Mouse (Mus musculus): Measurements from ENCODE around the gene Stx11. TPM values are rescaled to one million over a fixed set of nuclear protein-coding genes. Genes with fewer than 3 reads are reported as not detected.

Gene Stx11
- polyA plus RNA-seq, 1 experiment from 2014 or later = 3.2 TPM

- no peak for ATAC-seq (replicated peaks; ENCODE audit: low FRiP score, low TSS enrichment, low read depth)
- no peaks in the 10 kb centered on the region for H3K4me1 ChIP-seq (replicated peaks; ENCODE audit: control insufficient read depth, insufficient read depth, low read length)
- H3K9me3 ChIP-seq (ENCODE audit: control insufficient read depth, low read length) = no peaks in the 10 kb centered on the region; the same call in 1 of the 2 replicates
- no peak overlapping the region for H3K4me3 ChIP-seq (ENCODE audit: low read depth, low read length)
- H3K27ac ChIP-seq (ENCODE audit: low read depth) = no peak overlapping the region
- H3K27me3 ChIP-seq (replicated peaks; ENCODE audit: control insufficient read depth, insufficient read depth, low read length) = no peaks in the 10 kb centered on the region
- no peaks in the 10 kb centered on the region for H3K36me3 ChIP-seq (ENCODE audit: control insufficient read depth, insufficient read depth, low read length)
- no peak for DNase-seq (ENCODE audit: low spot score)
- 87% methylated on average over 7 of the region's 7 CpGs for WGBS
- H3K4me2 ChIP-seq (ENCODE audit: low read length) = no peak overlapping the region
- H3K9ac ChIP-seq (ENCODE audit: low read length) = no peak overlapping the region
These were observed 34.8 kb downstream of the Stx11 start for GRCm38 (mm10) chr10:12929149-12929856.

- peaks cover 5% of the 10 kb centered on the region for H3K4me1 ChIP-seq (replicated peaks; ENCODE audit: control insufficient read depth, insufficient read depth, low read length)
- H3K9ac ChIP-seq (ENCODE audit: low read length) = no peak overlapping the region
- H3K4me2 ChIP-seq (ENCODE audit: low read length) = no peak overlapping the region
- ATAC-seq (replicated peaks; ENCODE audit: low FRiP score, low TSS enrichment, low read depth) (no peak), DNase-seq (ENCODE audit: low spot score) (no peak)
- no peak overlapping the region for H3K4me3 ChIP-seq (ENCODE audit: low read depth, low read length)
- H3K27me3 ChIP-seq (replicated peaks; ENCODE audit: control insufficient read depth, insufficient read depth, low read length) = no peaks in the 10 kb centered on the region
- no peak overlapping the region for H3K27ac ChIP-seq (ENCODE audit: low read depth)
- WGBS = 69% methylated on average over 6 of the region's 6 CpGs
- no peaks in the 10 kb centered on the region for H3K36me3 ChIP-seq (ENCODE audit: control insufficient read depth, insufficient read depth, low read length)
- no peaks in the 10 kb centered on the region; the same call in 1 of the 2 replicates for H3K9me3 ChIP-seq (ENCODE audit: control insufficient read depth, low read length)
These were observed 35.9 kb downstream of the Stx11 start for GRCm38 (mm10) chr10:12928193-12928592.

GRCm38 (mm10) chr10:12922574-12923353 lies 41.3 kb downstream of the Stx11 start:
- WGBS = under 1% methylated on average over 55 of the region's 55 CpGs
- Histone ChIP-seq H3K4me1 (replicated peaks; ENCODE audit: control insufficient read depth, insufficient read depth, low read length) (peaks cover 7% of the 10 kb centered on the region), H3K27me3 (replicated peaks; ENCODE audit: control insufficient read depth, insufficient read depth, low read length) (no peaks in the 10 kb centered on the region), H3K27ac (ENCODE audit: low read depth) (peak overlapping the region; percentile 85), H3K4me2 (ENCODE audit: low read length) (peak overlapping the region; percentile 61), H3K9me3 (ENCODE audit: control insufficient read depth, low read length) (no peaks in the 10 kb centered on the region), H3K4me3 (ENCODE audit: low read depth, low read length) (peak overlapping the region; percentile 57), H3K36me3 (ENCODE audit: control insufficient read depth, insufficient read depth, low read length) (no peaks in the 10 kb centered on the region), H3K9ac (ENCODE audit: low read length) (peak overlapping the region; percentile 61)
- DNase-seq (ENCODE audit: low spot score) (peak; percentile 100), ATAC-seq (replicated peaks; ENCODE audit: low FRiP score, low TSS enrichment, low read depth) (peak; percentile 93)

GRCm38 (mm10) chr10:12922077-12922573 lies 42.0 kb downstream of the Stx11 start:
- peaks cover 7% of the 10 kb centered on the region for H3K4me1 ChIP-seq (replicated peaks; ENCODE audit: control insufficient read depth, insufficient read depth, low read length)
- peak overlapping the region; percentile 61 for H3K4me2 ChIP-seq (ENCODE audit: low read length)
- no peaks in the 10 kb centered on the region for H3K9me3 ChIP-seq (ENCODE audit: control insufficient read depth, low read length)
- H3K4me3 ChIP-seq (ENCODE audit: low read depth, low read length) = peak overlapping the region; percentile 57
- ATAC-seq (replicated peaks; ENCODE audit: low FRiP score, low TSS enrichment, low read depth) = peak; percentile 74
- no peak overlapping the region for H3K27ac ChIP-seq (ENCODE audit: low read depth)
- 2% methylated on average over 13 of the region's 13 CpGs for WGBS
- H3K9ac ChIP-seq (ENCODE audit: low read length) = peak overlapping the region; percentile 36; the same call in 1 of the 2 replicates
- H3K27me3 ChIP-seq (replicated peaks; ENCODE audit: control insufficient read depth, insufficient read depth, low read length) = no peaks in the 10 kb centered on the region
- DNase-seq (ENCODE audit: low spot score) = no peak
- H3K36me3 ChIP-seq (ENCODE audit: control insufficient read depth, insufficient read depth, low read length) = no peaks in the 10 kb centered on the region

GRCm38 (mm10) chr10:12921551-12922040 lies 42.5 kb downstream of the Stx11 start:
- H3K4me1 ChIP-seq (replicated peaks; ENCODE audit: control insufficient read depth, insufficient read depth, low read length) = peaks cover 7% of the 10 kb centered on the region
- DNase-seq (ENCODE audit: low spot score) (peak; percentile 55), ATAC-seq (replicated peaks; ENCODE audit: low FRiP score, low TSS enrichment, low read depth) (no peak)
- 49% methylated on average over 11 of the region's 11 CpGs for WGBS
- H3K4me3 ChIP-seq (ENCODE audit: low read depth, low read length) = peak overlapping the region; percentile 57
- H3K4me2 ChIP-seq (ENCODE audit: low read length) = peak overlapping the region; percentile 61
- H3K36me3 ChIP-seq (ENCODE audit: control insufficient read depth, insufficient read depth, low read length) = no peaks in the 10 kb centered on the region
- no peak overlapping the region for H3K9ac ChIP-seq (ENCODE audit: low read length)
- H3K9me3 ChIP-seq (ENCODE audit: control insufficient read depth, low read length) = no peaks in the 10 kb centered on the region
- no peaks in the 10 kb centered on the region for H3K27me3 ChIP-seq (replicated peaks; ENCODE audit: control insufficient read depth, insufficient read depth, low read length)
- H3K27ac ChIP-seq (ENCODE audit: low read depth) = no peak overlapping the region

GRCm38 (mm10) chr10:12919287-12919686 lies 44.8 kb downstream of the Stx11 start:
- DNase-seq (ENCODE audit: low spot score) = peak; percentile 49
- 44% methylated on average over 5 of the region's 5 CpGs for WGBS

GRCm38 (mm10) chr10:12917626-12918025 lies 46.5 kb downstream of the Stx11 start:
- Histone ChIP-seq H3K36me3 (ENCODE audit: control insufficient read depth, insufficient read depth, low read length) (no peaks in the 10 kb centered on the region), H3K27me3 (replicated peaks; ENCODE audit: control insufficient read depth, insufficient read depth, low read length) (no peaks in the 10 kb centered on the region), H3K4me1 (replicated peaks; ENCODE audit: control insufficient read depth, insufficient read depth, low read length) (no peaks in the 10 kb centered on the region), H3K9ac (ENCODE audit: low read length) (no peak overlapping the region), H3K4me2 (ENCODE audit: low read length) (no peak overlapping the region), H3K9me3 (ENCODE audit: control insufficient read depth, low read length) (no peaks in the 10 kb centered on the region), H3K27ac (ENCODE audit: low read depth) (no peak overlapping the region), H3K4me3 (ENCODE audit: low read depth, low read length) (no peak overlapping the region)
- ATAC-seq (replicated peaks; ENCODE audit: low FRiP score, low TSS enrichment, low read depth) (no peak), DNase-seq (ENCODE audit: low spot score) (no peak)
- 70% methylated on average over 1 of the region's 1 CpGs for WGBS

More at GRCm38 (mm10) chr10:12919287-12919686, 44.8 kb downstream of the Stx11 start:
- Histone ChIP-seq H3K9ac (ENCODE audit: low read length) (no peak overlapping the region), H3K27ac (ENCODE audit: low read depth) (no peak overlapping the region), H3K36me3 (ENCODE audit: control insufficient read depth, insufficient read depth, low read length) (no peaks in the 10 kb centered on the region), H3K27me3 (replicated peaks; ENCODE audit: control insufficient read depth, insufficient read depth, low read length) (no peaks in the 10 kb centered on the region), H3K4me3 (ENCODE audit: low read depth, low read length) (no peak overlapping the region), H3K4me1 (replicated peaks; ENCODE audit: control insufficient read depth, insufficient read depth, low read length) (peaks cover 7% of the 10 kb centered on the region), H3K4me2 (ENCODE audit: low read length) (no peak overlapping the region), H3K9me3 (ENCODE audit: control insufficient read depth, low read length) (no peaks in the 10 kb centered on the region)
- ATAC-seq (replicated peaks; ENCODE audit: low FRiP score, low TSS enrichment, low read depth) = no peak

GRCm38 (mm10) chr10:12916376-12916775 lies 47.7 kb downstream of the Stx11 start:
- DNase-seq (ENCODE audit: low spot score) = no peak
- Histone ChIP-seq H3K4me1 (replicated peaks; ENCODE audit: control insufficient read depth, insufficient read depth, low read length) (no peaks in the 10 kb centered on the region), H3K4me3 (ENCODE audit: low read depth, low read length) (no peak overlapping the region), H3K36me3 (ENCODE audit: control insufficient read depth, insufficient read depth, low read length) (no peaks in the 10 kb centered on the region), H3K27me3 (replicated peaks; ENCODE audit: control insufficient read depth, insufficient read depth, low read length) (no peaks in the 10 kb centered on the region), H3K9me3 (ENCODE audit: control insufficient read depth, low read length) (no peaks in the 10 kb centered on the region), H3K9ac (ENCODE audit: low read length) (no peak overlapping the region), H3K4me2 (ENCODE audit: low read length) (no peak overlapping the region), H3K27ac (ENCODE audit: low read depth) (no peak overlapping the region)
- WGBS = 83% methylated on average over 6 of the region's 6 CpGs
- no peak for ATAC-seq (replicated peaks; ENCODE audit: low FRiP score, low TSS enrichment, low read depth)

Measured in intestine, embryonic 14.5 days (tissue).